Mouse (Mus musculus): ENCODE data around the gene Mtap. TPM values are rescaled to one million over a fixed set of nuclear protein-coding genes. Genes with fewer than 3 reads are reported as not detected.

The Mtap gene
- total RNA-seq, 2 experiments from 2014 or later = 9.9 to 11.4 TPM

- no peak for DNase-seq (ENCODE audit: low spot score in 2 of 2)
These were observed 72.4 kb downstream of the Mtap start for GRCm38 (mm10) chr4:89209310-89209709.

- no peak for DNase-seq (ENCODE audit: low spot score in 2 of 2)
These were observed 73.4 kb downstream of the Mtap start for GRCm38 (mm10) chr4:89210314-89210713.

- no peak for DNase-seq (ENCODE audit: low spot score in 2 of 2)
These were observed 75.3 kb downstream of the Mtap start for GRCm38 (mm10) chr4:89212178-89212577.

Other genes starting within 250 kb of the Mtap start
- gene Cdkn2a, start 157.5 kb downstream of the Mtap start, total RNA-seq (2021) = under 1 TPM in 1 of 2 experiments, not detected in 1; 0.51 TPM
- 1 to 10 TPM; 2.1 to 3.1 TPM for gene Cdkn2b, start 173.9 kb downstream of the Mtap start, total RNA-seq (2021)